Mouse (Mus musculus): ENCODE data around the gene Olfr1106. TPM values are rescaled to one million over a fixed set of nuclear protein-coding genes. Genes with fewer than 3 reads are reported as not detected.

Olfr1106 gene
- not detected in 2 replicates for polyA plus RNA-seq (2012; rRNA removed)
- polyA plus RNA-seq (2014; fragmentation: Nextera tagmentation; extraction: Ambion mirVana), result not detected in 2 replicates

GRCm38 (mm10) chr2:87052173-87052572, at the start of gene Olfr1106:
TSS of gene Olfr1106 (minus strand) at chr2:87052273.
- no peak for ATAC-seq (ENCODE audit: insufficient read depth)
- no peak for TF ChIP-seq CTCF (IDR thresholded peaks at IDR 0.05; ENCODE audit: low read depth)
- TF ChIP-seq EP300 (IDR thresholded peaks at IDR 0.05; ENCODE audit: low read depth), result no peak
- no peak within 1 kb of the TSS for H3K4me2 ChIP-seq (ENCODE audit: low read depth)
- no peak within 1 kb of the TSS for H3K4me3 ChIP-seq (ENCODE audit: insufficient read depth in 1 of 2, low read depth in 2 of 2, low read length in 2 of 2)
- no peak for DNase-seq (ENCODE audit: low read depth in 3 of 3, low spot score in 3 of 3)
- no peaks in the 10 kb centered on the region for H3K9me3 ChIP-seq (ENCODE audit: control insufficient read depth, low read length)
- no peaks in the 10 kb centered on the region for H3K27me3 ChIP-seq (ENCODE audit: control insufficient read depth, insufficient read depth, low read length)
- H3K36me3 ChIP-seq (replicated peaks; ENCODE audit: control insufficient read depth, insufficient read depth, low read depth), result no peaks in the 10 kb centered on the region
- H3K4me1 ChIP-seq (replicated peaks; ENCODE audit: control insufficient read depth in 2 of 2, insufficient read depth in 2 of 2, low read length in 1 of 2), result no peaks in the 10 kb centered on the region
- no peak within 1 kb of the TSS for H3K27ac ChIP-seq
- 50% methylated on average over 1 of the region's 1 CpGs for WGBS (ENCODE audit: insufficient replicate concordance)
- H3K9ac ChIP-seq (replicated peaks), result no peak within 1 kb of the TSS

GRCm38 (mm10) chr2:87095908-87096307, 43.8 kb upstream of the Olfr1106 start, which contains the start of gene Olfr1109:
TSS of gene Olfr1109 (minus strand) at chr2:87096008.
- H3K36me3 ChIP-seq (replicated peaks; ENCODE audit: control insufficient read depth, insufficient read depth, low read depth), result no peaks in the 10 kb centered on the region
- no peaks in the 10 kb centered on the region for H3K27me3 ChIP-seq (ENCODE audit: control insufficient read depth, insufficient read depth, low read length)
- no peak within 1 kb of the TSS for H3K4me2 ChIP-seq (ENCODE audit: low read depth)
- no peak within 1 kb of the TSS for H3K27ac ChIP-seq
- WGBS (ENCODE audit: insufficient replicate concordance), result 46% methylated on average over 1 of the region's 1 CpGs
- H3K4me1 ChIP-seq (replicated peaks; ENCODE audit: control insufficient read depth in 2 of 2, insufficient read depth in 2 of 2, low read length in 1 of 2), result no peaks in the 10 kb centered on the region
- TF ChIP-seq EP300 (IDR thresholded peaks at IDR 0.05; ENCODE audit: low read depth) (no peak), CTCF (IDR thresholded peaks at IDR 0.05; ENCODE audit: low read depth) (no peak)
- no peak within 1 kb of the TSS for H3K9ac ChIP-seq (replicated peaks)
- H3K4me3 ChIP-seq (ENCODE audit: insufficient read depth in 1 of 2, low read depth in 2 of 2, low read length in 2 of 2), result no peak within 1 kb of the TSS
- ATAC-seq (ENCODE audit: insufficient read depth) (no peak), DNase-seq (ENCODE audit: low read depth in 3 of 3, low spot score in 3 of 3) (no peak)
- H3K9me3 ChIP-seq (ENCODE audit: control insufficient read depth, low read length), result no peaks in the 10 kb centered on the region

DNA sequence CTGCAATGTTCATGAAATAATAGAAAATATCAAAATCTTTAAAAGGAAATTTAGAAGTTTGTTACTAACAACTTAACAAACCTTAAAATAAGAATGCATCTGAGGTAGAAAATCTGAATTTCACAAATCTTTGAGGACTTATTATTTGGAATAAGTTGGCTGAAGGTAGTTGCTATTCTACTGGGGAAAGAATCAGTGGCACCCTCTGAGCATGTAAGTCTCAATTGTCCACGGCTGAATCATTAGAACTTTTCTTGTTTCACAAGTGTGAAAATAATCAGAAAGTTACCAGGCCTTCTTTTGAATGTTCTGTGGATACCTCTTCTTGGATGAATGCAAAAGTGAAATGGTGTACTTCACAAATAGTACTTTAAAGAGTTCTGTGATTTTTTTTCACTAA, 23.6 kb upstream of the Olfr1106 start, which contains the start of gene Olfr1107:
TSS of gene Olfr1107 (minus strand) at position 101 of the 400 bp plus-strand sequence.
- no peak for TF ChIP-seq EP300 (IDR thresholded peaks at IDR 0.05; ENCODE audit: low read depth)
- H3K4me2 ChIP-seq (ENCODE audit: low read depth), result no peak within 1 kb of the TSS

DNA sequence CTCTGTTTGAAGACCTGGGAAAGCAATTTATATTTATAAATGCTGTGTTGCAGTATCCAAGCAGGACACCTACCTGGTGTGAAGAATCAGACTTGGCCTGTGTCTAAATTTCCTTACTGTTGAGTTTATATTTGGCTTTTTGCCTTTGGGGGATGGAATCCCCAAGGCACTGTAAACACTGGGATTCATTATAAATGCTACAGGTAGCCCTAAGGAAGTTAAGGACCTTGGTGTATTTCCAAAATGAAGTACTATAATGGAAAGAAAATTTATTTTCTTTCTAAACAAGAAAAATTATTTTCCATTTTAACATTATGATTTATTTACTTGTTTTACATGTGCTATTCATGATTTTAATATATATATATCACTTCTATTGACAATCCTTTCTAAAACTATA, 15.6 kb downstream of the Olfr1106 start, which contains the start of gene Olfr1105:
TSS of gene Olfr1105 (minus strand) at position 101 of the 400 bp plus-strand sequence.
- no peaks in the 10 kb centered on the region for H3K36me3 ChIP-seq (replicated peaks; ENCODE audit: control insufficient read depth, insufficient read depth, low read depth)
- H3K4me1 ChIP-seq (replicated peaks; ENCODE audit: control insufficient read depth in 2 of 2, insufficient read depth in 2 of 2, low read length in 1 of 2), result no peaks in the 10 kb centered on the region
- TF ChIP-seq CTCF (IDR thresholded peaks at IDR 0.05; ENCODE audit: low read depth) (no peak), EP300 (IDR thresholded peaks at IDR 0.05; ENCODE audit: low read depth) (no peak)
- H3K27ac ChIP-seq, result no peak within 1 kb of the TSS
- H3K9ac ChIP-seq (replicated peaks), result no peak within 1 kb of the TSS
- no peak within 1 kb of the TSS for H3K4me3 ChIP-seq (ENCODE audit: insufficient read depth in 1 of 2, low read depth in 2 of 2, low read length in 2 of 2)
- DNase-seq (ENCODE audit: low read depth in 3 of 3, low spot score in 3 of 3) (no peak), ATAC-seq (ENCODE audit: insufficient read depth) (no peak)
- H3K9me3 ChIP-seq (ENCODE audit: control insufficient read depth, low read length), result no peaks in the 10 kb centered on the region
- no peaks in the 10 kb centered on the region for H3K27me3 ChIP-seq (ENCODE audit: control insufficient read depth, insufficient read depth, low read length)
- H3K4me2 ChIP-seq (ENCODE audit: low read depth), result no peak within 1 kb of the TSS

More for the DNA sequence above, 23.6 kb upstream of the Olfr1106 start, which contains the start of gene Olfr1107:
- Histone ChIP-seq H3K9me3 (ENCODE audit: control insufficient read depth, low read length) (no peaks in the 10 kb centered on the region), H3K4me3 (ENCODE audit: insufficient read depth in 1 of 2, low read depth in 2 of 2, low read length in 2 of 2) (no peak within 1 kb of the TSS), H3K27ac (no peak within 1 kb of the TSS), H3K36me3 (replicated peaks; ENCODE audit: control insufficient read depth, insufficient read depth, low read depth) (no peaks in the 10 kb centered on the region), H3K4me1 (replicated peaks; ENCODE audit: control insufficient read depth in 2 of 2, insufficient read depth in 2 of 2, low read length in 1 of 2) (no peaks in the 10 kb centered on the region), H3K27me3 (ENCODE audit: control insufficient read depth, insufficient read depth, low read length) (no peaks in the 10 kb centered on the region), H3K9ac (replicated peaks) (no peak within 1 kb of the TSS)
- 42% methylated on average over 1 of the region's 1 CpGs for WGBS (ENCODE audit: insufficient replicate concordance)
- ATAC-seq (ENCODE audit: insufficient read depth) (no peak), DNase-seq (ENCODE audit: low read depth in 3 of 3, low spot score in 3 of 3) (no peak)

- H3K4me3 ChIP-seq (ENCODE audit: insufficient read depth in 1 of 2, low read depth in 2 of 2, low read length in 2 of 2), result no peak within 1 kb of the TSS
- H3K27me3 ChIP-seq (ENCODE audit: control insufficient read depth, insufficient read depth, low read length), result no peaks in the 10 kb centered on the region
- no peak for ATAC-seq (ENCODE audit: insufficient read depth)
- no peak within 1 kb of the TSS for H3K9ac ChIP-seq (replicated peaks)
- no peak within 1 kb of the TSS for H3K27ac ChIP-seq
- no peaks in the 10 kb centered on the region for H3K36me3 ChIP-seq (replicated peaks; ENCODE audit: control insufficient read depth, insufficient read depth, low read depth)
- no peak within 1 kb of the TSS for H3K4me2 ChIP-seq (ENCODE audit: low read depth)
- H3K9me3 ChIP-seq (ENCODE audit: control insufficient read depth, low read length), result no peaks in the 10 kb centered on the region
- no peak for TF ChIP-seq EP300 (IDR thresholded peaks at IDR 0.05; ENCODE audit: low read depth)
- TF ChIP-seq CTCF (IDR thresholded peaks at IDR 0.05; ENCODE audit: low read depth), result no peak
- no peak for DNase-seq (ENCODE audit: low read depth in 3 of 3, low spot score in 3 of 3)
- H3K4me1 ChIP-seq (replicated peaks; ENCODE audit: control insufficient read depth in 2 of 2, insufficient read depth in 2 of 2, low read length in 1 of 2), result no peaks in the 10 kb centered on the region
- WGBS (ENCODE audit: insufficient replicate concordance), result 44% methylated on average over 1 of the region's 1 CpGs
Measured at GRCm38 (mm10) chr2:87026980-87027379, 25.1 kb downstream of the Olfr1106 start, which contains the start of gene Olfr1104. TSS of gene Olfr1104 (minus strand) at chr2:87027080.

All from liver, embryonic 14.5 days (tissue).